Mouse (Mus musculus): ENCODE results near the gene Rbm34. TPM values are rescaled to one million over a fixed set of nuclear protein-coding genes. Genes with fewer than 3 reads are reported as not detected.

Rbm34 gene
- 23.2 and 24.3 TPM in 2 replicates for polyA plus RNA-seq (2014; fragmentation: Nextera tagmentation; extraction: Ambion mirVana)

DNA sequence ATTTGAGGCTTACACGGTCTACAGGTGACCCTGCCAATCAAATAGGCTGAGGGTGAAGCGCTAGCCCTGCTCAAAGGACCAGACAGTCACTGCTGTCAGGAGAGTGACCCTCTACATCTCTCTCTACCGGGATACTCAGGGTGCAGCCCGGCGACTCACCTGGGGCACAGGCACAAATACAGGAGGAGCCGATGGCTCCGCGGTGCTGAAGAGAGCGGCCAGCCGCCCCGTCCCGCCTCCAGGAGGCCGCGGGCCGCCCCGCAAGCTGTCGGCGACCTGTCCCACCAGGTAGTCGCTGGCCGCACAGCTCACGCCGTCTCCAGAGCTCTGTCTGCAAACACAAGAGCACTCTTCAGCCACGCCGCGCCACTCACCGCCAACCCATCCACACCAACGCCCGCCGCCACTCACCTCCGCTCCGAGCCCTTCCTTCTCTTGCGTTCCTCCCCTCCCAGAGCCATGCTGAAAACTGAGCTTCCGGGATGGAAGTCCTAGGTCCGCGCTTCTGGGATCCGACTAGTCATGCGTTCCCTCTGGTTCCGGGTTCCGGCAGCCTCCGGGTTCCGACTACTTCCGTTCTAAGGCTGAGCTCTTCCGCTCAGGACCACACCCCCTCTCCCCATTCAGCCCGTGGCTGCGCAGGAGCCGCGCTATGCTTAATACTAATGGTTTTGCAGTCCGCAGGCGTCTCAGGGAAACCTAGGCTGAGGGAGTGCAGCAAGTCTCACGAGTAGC lies at the start of gene Rbm34:
Gene Rbm34, minus strand, starts transcription at position 493 of the 735 bp plus-strand sequence.
- Histone ChIP-seq H3K4me2 (replicated peaks) (peak within 1 kb of the TSS; percentile 62), H3K9ac (peak within 1 kb of the TSS; percentile 77), H3K27ac (peak within 1 kb of the TSS; percentile 81), H3K4me3 (replicated peaks; ENCODE audit: low read length) (peak within 1 kb of the TSS; percentile 73), H3K27me3 (ENCODE audit: control insufficient read depth, insufficient read depth, low read length) (no peaks in the 10 kb centered on the region), H3K4me1 (replicated peaks; ENCODE audit: control insufficient read depth, insufficient read depth, low read length) (peaks cover 6% of the 10 kb centered on the region), H3K9me3 (ENCODE audit: control insufficient read depth, low read length) (no peaks in the 10 kb centered on the region), H3K36me3 (replicated peaks; ENCODE audit: control insufficient read depth, insufficient read depth) (peaks cover 21% of the 10 kb centered on the region; the same call in 1 of the 2 replicates)
- under 1% methylated on average over 50 of the region's 50 CpGs for WGBS
- ATAC-seq (ENCODE audit: low FRiP score) (peak; percentile 98), DNase-seq (ENCODE audit: low spot score) (peak; percentile 97)

DNA sequence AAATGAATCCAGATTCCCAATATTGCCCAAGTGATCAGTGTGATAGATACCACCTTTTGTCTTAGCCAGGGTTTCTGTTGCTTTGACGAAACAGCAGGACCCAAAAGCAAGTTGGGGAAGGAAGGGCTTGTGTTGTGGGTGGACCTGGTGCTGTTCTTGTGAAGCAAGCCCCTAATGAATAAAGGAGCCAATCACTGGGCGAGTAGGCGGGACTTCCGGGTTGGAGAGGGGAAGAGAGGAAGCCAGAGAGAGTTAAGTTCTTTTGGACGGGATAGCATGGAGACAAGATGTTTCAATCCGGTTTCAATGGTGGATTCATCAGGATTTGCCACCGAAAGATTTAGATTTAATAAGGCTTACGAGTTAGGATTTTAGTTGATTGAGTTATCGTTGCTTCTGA lies 40.8 kb upstream of the Rbm34 start:
- no peak for ATAC-seq (ENCODE audit: low FRiP score)
- H3K4me1 ChIP-seq (replicated peaks; ENCODE audit: control insufficient read depth, insufficient read depth, low read length) = no peaks in the 10 kb centered on the region
- H3K4me3 ChIP-seq (replicated peaks; ENCODE audit: low read length) = no peak overlapping the region
- no peaks in the 10 kb centered on the region for H3K27me3 ChIP-seq (ENCODE audit: control insufficient read depth, insufficient read depth, low read length)
- no peak overlapping the region for H3K4me2 ChIP-seq (replicated peaks)
- H3K9ac ChIP-seq = no peak overlapping the region
- no peaks in the 10 kb centered on the region for H3K36me3 ChIP-seq (replicated peaks; ENCODE audit: control insufficient read depth, insufficient read depth)
- no peak for DNase-seq (ENCODE audit: low spot score)
- H3K9me3 ChIP-seq (ENCODE audit: control insufficient read depth, low read length) = no peaks in the 10 kb centered on the region
- H3K27ac ChIP-seq = no peak overlapping the region
- 59% methylated on average over 9 of the region's 9 CpGs for WGBS

DNA sequence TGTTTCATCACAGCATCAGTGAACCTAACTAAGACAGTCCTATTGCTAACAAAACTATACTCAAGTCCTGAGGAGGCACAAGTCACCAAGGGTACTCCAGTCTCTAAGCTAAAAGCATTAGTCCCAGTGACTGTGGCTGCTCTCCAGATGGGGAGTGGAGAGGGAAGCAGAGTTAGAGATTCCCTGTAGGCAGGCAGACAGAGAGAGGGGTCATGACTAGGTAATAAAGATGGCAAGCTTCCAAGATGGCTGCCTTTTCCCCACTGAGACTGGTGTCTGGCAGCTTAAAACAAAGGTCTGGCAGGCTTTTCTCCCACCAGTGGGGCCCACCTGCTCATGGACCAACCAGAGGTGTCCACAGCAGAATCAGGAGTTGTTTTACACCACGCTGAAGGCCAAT lies 23.6 kb upstream of the Rbm34 start:
- ATAC-seq (ENCODE audit: low FRiP score) (no peak), DNase-seq (ENCODE audit: low spot score) (no peak)
- no peak overlapping the region for H3K27ac ChIP-seq
- H3K9me3 ChIP-seq (ENCODE audit: control insufficient read depth, low read length) = no peaks in the 10 kb centered on the region
- H3K9ac ChIP-seq = no peak overlapping the region
- no peaks in the 10 kb centered on the region for H3K27me3 ChIP-seq (ENCODE audit: control insufficient read depth, insufficient read depth, low read length)
- 63% methylated on average over 1 of the region's 1 CpGs for WGBS
- no peaks in the 10 kb centered on the region for H3K36me3 ChIP-seq (replicated peaks; ENCODE audit: control insufficient read depth, insufficient read depth)
- no peak overlapping the region for H3K4me2 ChIP-seq (replicated peaks)
- no peak overlapping the region for H3K4me3 ChIP-seq (replicated peaks; ENCODE audit: low read length)
- no peaks in the 10 kb centered on the region for H3K4me1 ChIP-seq (replicated peaks; ENCODE audit: control insufficient read depth, insufficient read depth, low read length)

DNA sequence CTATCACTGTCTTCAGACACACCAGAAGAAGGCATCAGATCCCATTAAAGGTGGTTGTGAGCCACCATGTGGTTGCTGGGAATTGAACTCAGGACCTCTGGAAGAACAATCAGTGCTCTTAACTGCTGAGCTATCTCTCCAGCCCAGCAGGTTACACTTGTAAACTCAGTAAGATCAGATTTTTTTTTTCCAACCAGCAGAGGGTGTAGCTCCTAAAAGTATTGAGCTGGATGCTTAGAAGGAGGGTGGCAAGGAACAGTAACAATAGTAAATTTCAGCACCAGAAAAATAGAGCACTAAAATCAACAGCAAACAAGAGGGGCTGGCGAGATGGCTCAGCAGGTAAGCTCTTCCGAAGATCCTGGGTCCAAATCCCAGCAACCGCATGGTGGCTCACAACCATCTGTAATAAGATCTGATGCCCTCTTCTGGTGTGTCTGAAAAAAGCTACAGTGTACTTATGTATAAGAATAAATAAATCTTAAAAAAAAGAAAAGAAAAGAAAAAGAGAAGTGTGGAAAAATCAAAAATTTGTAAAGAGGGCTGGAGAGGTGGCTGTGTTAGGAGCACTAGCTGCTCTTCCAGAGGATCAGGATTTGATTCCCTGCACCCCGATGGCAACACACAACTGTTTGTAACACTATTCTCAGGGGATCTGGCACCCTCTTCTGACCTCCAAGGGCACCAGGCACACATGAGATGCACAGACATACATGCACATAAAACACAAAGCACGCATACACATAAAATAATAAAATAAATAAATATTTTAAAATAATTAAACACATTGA lies 18.7 kb upstream of the Rbm34 start:
- DNase-seq (ENCODE audit: low spot score) (peak; percentile 62), ATAC-seq (ENCODE audit: low FRiP score) (no peak)
- no peaks in the 10 kb centered on the region for H3K36me3 ChIP-seq (replicated peaks; ENCODE audit: control insufficient read depth, insufficient read depth)
- H3K4me3 ChIP-seq (replicated peaks; ENCODE audit: low read length) = no peak overlapping the region
- no peak overlapping the region for H3K4me2 ChIP-seq (replicated peaks)
- no peaks in the 10 kb centered on the region for H3K4me1 ChIP-seq (replicated peaks; ENCODE audit: control insufficient read depth, insufficient read depth, low read length)
- no peaks in the 10 kb centered on the region for H3K27me3 ChIP-seq (ENCODE audit: control insufficient read depth, insufficient read depth, low read length)
- 84% methylated on average over 5 of the region's 5 CpGs for WGBS
- no peak overlapping the region for H3K27ac ChIP-seq
- H3K9ac ChIP-seq = no peak overlapping the region
- H3K9me3 ChIP-seq (ENCODE audit: control insufficient read depth, low read length) = no peaks in the 10 kb centered on the region

DNA sequence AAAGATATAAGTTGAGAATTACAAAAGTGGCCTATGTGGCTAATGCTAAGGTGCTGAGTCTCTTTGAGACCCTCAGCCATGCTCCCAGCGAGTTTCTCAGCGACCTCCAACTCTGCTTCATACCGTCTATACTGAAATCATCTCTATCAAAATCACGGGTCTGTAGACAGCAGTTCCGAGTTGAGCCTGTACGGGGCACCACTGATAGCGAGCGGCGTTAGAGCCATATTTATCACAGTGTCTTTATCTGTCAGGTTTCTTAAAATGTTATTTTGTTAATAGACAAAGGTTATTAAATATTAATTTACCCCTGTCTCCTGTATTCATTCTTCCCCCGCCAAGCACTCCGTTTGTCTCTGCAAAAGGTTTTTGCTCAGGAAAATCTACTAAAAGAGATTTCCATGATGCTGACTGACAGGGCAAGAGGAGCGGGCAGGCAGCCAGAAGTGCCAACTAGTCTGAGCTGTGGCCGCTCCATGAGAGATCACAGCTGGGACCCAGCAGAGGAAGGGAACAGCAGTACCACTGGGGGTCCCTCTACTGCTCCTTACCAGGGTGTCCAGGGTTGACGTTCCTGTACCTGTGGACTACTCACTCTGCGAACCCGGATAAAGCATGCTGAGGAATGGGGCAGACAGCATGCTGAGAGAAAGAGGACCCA lies 17.6 kb upstream of the Rbm34 start:
- Histone ChIP-seq H3K4me3 (replicated peaks; ENCODE audit: low read length) (no peak overlapping the region), H3K36me3 (replicated peaks; ENCODE audit: control insufficient read depth, insufficient read depth) (no peaks in the 10 kb centered on the region), H3K27me3 (ENCODE audit: control insufficient read depth, insufficient read depth, low read length) (no peaks in the 10 kb centered on the region), H3K4me1 (replicated peaks; ENCODE audit: control insufficient read depth, insufficient read depth, low read length) (no peaks in the 10 kb centered on the region), H3K4me2 (replicated peaks) (no peak overlapping the region), H3K9ac (no peak overlapping the region), H3K9me3 (ENCODE audit: control insufficient read depth, low read length) (no peaks in the 10 kb centered on the region), H3K27ac (no peak overlapping the region)
- no peak for ATAC-seq (ENCODE audit: low FRiP score)
- DNase-seq (ENCODE audit: low spot score) = no peak
- 60% methylated on average over 16 of the region's 16 CpGs for WGBS

DNA sequence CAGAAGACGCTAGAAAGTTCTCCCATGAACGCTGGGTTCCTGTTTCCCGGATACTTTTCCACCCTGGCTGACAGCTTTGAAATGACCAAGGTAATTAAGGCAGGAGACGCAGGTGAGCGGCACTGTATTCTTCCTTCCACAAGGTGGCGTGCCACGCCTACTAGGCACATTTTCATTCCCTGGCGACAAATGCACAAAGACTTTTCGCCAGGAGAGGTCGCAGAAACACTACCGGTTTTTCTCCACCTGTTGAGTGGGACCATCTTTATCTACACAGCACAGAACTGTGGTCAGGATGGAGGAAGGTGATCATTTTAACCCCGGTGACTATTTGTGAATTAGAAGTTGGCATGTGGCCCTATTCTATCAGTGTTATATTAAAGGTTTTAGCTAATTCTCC lies 15.6 kb upstream of the Rbm34 start:
- H3K9ac ChIP-seq = no peak overlapping the region

DNA sequence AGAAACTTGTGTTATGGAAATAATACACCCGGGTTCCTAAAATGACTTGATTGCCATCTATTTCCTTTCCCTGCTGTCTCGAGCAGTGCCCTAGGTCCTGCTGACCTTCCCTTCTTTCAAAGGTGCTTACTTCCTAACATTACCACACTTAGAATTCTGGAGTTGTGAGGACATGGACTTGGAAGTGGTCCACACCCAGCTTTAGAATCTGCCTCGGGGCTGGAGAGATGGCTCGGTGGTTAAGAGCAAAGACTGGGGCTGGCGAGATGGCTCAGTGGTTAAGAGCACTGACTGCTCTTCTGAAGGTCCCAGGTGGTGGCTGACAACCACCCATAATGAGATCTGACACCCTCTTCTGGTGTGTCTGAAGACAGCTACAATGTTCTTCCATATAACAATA lies 9.2 kb upstream of the Rbm34 start:
- Histone ChIP-seq H3K36me3 (replicated peaks; ENCODE audit: control insufficient read depth, insufficient read depth) (no peaks in the 10 kb centered on the region), H3K27ac (no peak overlapping the region), H3K4me1 (replicated peaks; ENCODE audit: control insufficient read depth, insufficient read depth, low read length) (no peaks in the 10 kb centered on the region), H3K4me3 (replicated peaks; ENCODE audit: low read length) (no peak overlapping the region), H3K27me3 (ENCODE audit: control insufficient read depth, insufficient read depth, low read length) (peaks cover 11% of the 10 kb centered on the region; the same call in 1 of the 2 replicates), H3K4me2 (replicated peaks) (no peak overlapping the region), H3K9me3 (ENCODE audit: control insufficient read depth, low read length) (no peaks in the 10 kb centered on the region), H3K9ac (no peak overlapping the region)
- DNase-seq (ENCODE audit: low spot score) (no peak), ATAC-seq (ENCODE audit: low FRiP score) (no peak)
- 77% methylated on average over 5 of the region's 5 CpGs for WGBS

More for the DNA sequence above, 15.6 kb upstream of the Rbm34 start:
- Histone ChIP-seq H3K4me2 (replicated peaks) (no peak overlapping the region), H3K4me3 (replicated peaks; ENCODE audit: low read length) (no peak overlapping the region), H3K27me3 (ENCODE audit: control insufficient read depth, insufficient read depth, low read length) (no peaks in the 10 kb centered on the region), H3K9me3 (ENCODE audit: control insufficient read depth, low read length) (no peaks in the 10 kb centered on the region), H3K36me3 (replicated peaks; ENCODE audit: control insufficient read depth, insufficient read depth) (no peaks in the 10 kb centered on the region), H3K4me1 (replicated peaks; ENCODE audit: control insufficient read depth, insufficient read depth, low read length) (no peaks in the 10 kb centered on the region), H3K27ac (no peak overlapping the region)
- WGBS = 4% methylated on average over 12 of the region's 12 CpGs
- DNase-seq (ENCODE audit: low spot score) (peak; percentile 90), ATAC-seq (ENCODE audit: low FRiP score) (peak; percentile 31)

DNA sequence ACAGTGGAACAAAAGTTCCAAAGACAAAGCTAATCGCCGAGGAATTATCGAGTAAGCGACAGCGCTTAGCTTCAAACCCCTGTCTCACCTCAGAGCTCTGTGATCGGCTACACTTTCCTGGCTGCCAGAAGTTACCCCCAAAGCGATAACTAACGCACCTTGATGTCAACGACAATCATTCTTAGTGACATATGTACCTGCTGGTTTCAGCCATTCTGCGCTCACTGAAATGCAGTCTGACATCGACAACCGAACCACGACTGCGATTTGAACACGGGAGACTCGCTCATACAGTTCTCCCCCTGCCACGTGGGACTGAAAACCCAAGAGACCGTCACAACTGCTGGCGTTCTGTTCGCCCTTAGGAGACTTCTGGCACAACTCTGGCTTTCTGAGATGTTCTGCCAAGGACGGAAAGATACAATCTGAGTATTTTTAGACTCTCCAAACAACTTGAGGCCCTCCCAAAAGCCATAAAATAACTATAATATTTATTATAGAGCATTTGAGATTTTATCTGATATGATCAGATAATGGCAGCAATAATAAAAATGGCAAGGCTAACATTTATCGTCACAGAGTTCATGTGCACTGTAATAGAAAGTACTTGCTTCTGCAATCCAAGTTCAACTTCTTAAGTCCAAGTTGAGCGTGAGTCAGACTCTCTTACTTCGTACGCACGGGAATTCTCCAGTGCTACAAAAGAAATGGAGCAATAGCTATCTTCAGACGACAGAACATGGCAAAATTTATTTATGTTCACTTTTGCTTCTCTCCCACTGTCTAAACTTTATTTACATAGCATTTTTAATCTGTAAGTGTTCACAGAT lies 8.4 kb upstream of the Rbm34 start:
- H3K27me3 ChIP-seq (ENCODE audit: control insufficient read depth, insufficient read depth, low read length) = peaks cover 11% of the 10 kb centered on the region; the same call in 1 of the 2 replicates
- 31% methylated on average over 27 of the region's 27 CpGs for whole genome bisulfite sequencing
- DNase-seq (ENCODE audit: low spot score) (no peak), ATAC-seq (ENCODE audit: low FRiP score) (no peak)
- no peak overlapping the region for H3K9ac ChIP-seq
- H3K27ac ChIP-seq = no peak overlapping the region
- H3K4me2 ChIP-seq (replicated peaks) = peak overlapping the region; percentile 18
- H3K4me3 ChIP-seq (replicated peaks; ENCODE audit: low read length) = peak overlapping the region; percentile 2; the same call in 1 of the 2 replicates
- no peaks in the 10 kb centered on the region for H3K36me3 ChIP-seq (replicated peaks; ENCODE audit: control insufficient read depth, insufficient read depth)
- H3K4me1 ChIP-seq (replicated peaks; ENCODE audit: control insufficient read depth, insufficient read depth, low read length) = no peaks in the 10 kb centered on the region
- H3K9me3 ChIP-seq (ENCODE audit: control insufficient read depth, low read length) = no peaks in the 10 kb centered on the region
